In the genomic region with DNA sequence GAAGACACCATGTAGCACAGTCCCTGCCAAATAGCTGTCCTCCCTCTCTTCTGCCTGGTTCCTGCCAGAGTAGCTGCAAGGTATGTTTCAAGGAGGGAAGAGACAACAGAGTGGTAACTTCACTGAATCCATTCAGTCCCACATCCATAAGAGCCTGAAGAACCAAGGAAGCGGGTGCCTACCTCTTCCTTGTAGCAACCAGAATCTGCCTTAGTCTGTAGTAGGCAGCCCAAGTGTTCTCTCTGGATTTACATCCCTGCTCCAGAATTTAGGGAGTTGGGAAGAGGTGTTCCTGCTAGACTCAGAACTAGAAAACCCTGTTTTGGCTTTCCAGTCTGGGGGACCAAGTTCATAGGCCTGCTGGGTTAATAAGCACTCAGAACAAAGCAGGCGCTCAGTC, we compare ENCODE assay signal across 20 mouse cellular contexts. TPM values are rescaled to one million over a fixed set of nuclear protein-coding genes. Genes with fewer than 3 reads are reported as not detected.
DNase-seq lines count a peak whose midpoint lies in the region; ATAC-seq and TF ChIP-seq lines count a peak whose summit lies in the region.
"Had no signal": no experiment of that assay in that cellular context is flagged by ENCODE, and none has a peak within 500 bp of the region (broad histone marks: within the 10 kb centered on the region; RNA-seq: fewer than 3 reads in every experiment).

No protein-coding gene starts in this region.

- ATAC-seq in forebrain, postnatal 0 days, result no peak
- ATAC-seq in forebrain, embryonic 11.5 days (replicated peaks; ENCODE audit: low FRiP score), result no peak
- no peak for ATAC-seq in heart, embryonic 12.5 days (ENCODE audit: insufficient number of reproducible peaks, low FRiP score)
- ATAC-seq: liver, embryonic 12.5 days had no signal

- 0 out of 2 replicates have a peak overlapping the region, but pooled peaks have one; percentile 15 for H3K27ac ChIP-seq in forebrain, postnatal 0 days (ENCODE audit: low read depth, low read length)
- no peak overlapping the region for H3K27ac ChIP-seq in forebrain, embryonic 11.5 days (ENCODE audit: low read depth, low read length)
- no peak overlapping the region for H3K27ac ChIP-seq in heart, embryonic 10.5 days
- H3K27ac ChIP-seq in heart, embryonic 12.5 days (ENCODE audit: poor library complexity, severe bottlenecking), result no peak overlapping the region
- H3K27ac ChIP-seq in left cerebral cortex, adult 2 months, result peak overlapping the region; percentile 78
- H3K27ac ChIP-seq: embryonic facial prominence, embryonic 12.5 days; liver, embryonic 12.5 days; midbrain, embryonic 12.5 days had no signal

- 90% methylated on average over 2 of the region's 2 CpGs for WGBS in forebrain, postnatal 0 days
- 95% methylated on average over 2 of the region's 2 CpGs for WGBS in forebrain, embryonic 11.5 days
- WGBS in heart, embryonic 10.5 days, result 93% methylated on average over 2 of the region's 2 CpGs
- WGBS in heart, embryonic 12.5 days, result 87% methylated on average over 2 of the region's 2 CpGs

- H3K4me3 ChIP-seq in forebrain, postnatal 0 days (ENCODE audit: low read depth, low read length), result no peak overlapping the region
- H3K4me3 ChIP-seq in forebrain, embryonic 11.5 days (ENCODE audit: low read depth, low read length), result no peak overlapping the region
- H3K4me3 ChIP-seq in heart, embryonic 10.5 days, result no peak overlapping the region
- no peak overlapping the region for H3K4me3 ChIP-seq in heart, embryonic 12.5 days
- no peak overlapping the region for H3K4me3 ChIP-seq in left cerebral cortex, adult 2 months
- H3K4me3 ChIP-seq: embryonic facial prominence, embryonic 12.5 days; hindbrain, embryonic 15.5 days; liver, embryonic 12.5 days; megakaryocyte, embryonic 14.5 days; midbrain, embryonic 12.5 days had no signal

- H3K9ac ChIP-seq in forebrain, postnatal 0 days, result no peak overlapping the region
- H3K9ac ChIP-seq in forebrain, embryonic 11.5 days (ENCODE audit: low read length), result no peak overlapping the region
- no peak overlapping the region for H3K9ac ChIP-seq in heart, embryonic 12.5 days
- H3K9ac ChIP-seq: embryonic facial prominence, embryonic 12.5 days; hindbrain, embryonic 15.5 days; liver, embryonic 12.5 days; liver, postnatal 0 days; midbrain, embryonic 12.5 days had no signal

- H3K9me3 ChIP-seq in forebrain, postnatal 0 days (ENCODE audit: low read length), result no peaks in the 10 kb centered on the region
- no peaks in the 10 kb centered on the region for H3K9me3 ChIP-seq in forebrain, embryonic 11.5 days (ENCODE audit: control insufficient read depth, low read length)
- no peaks in the 10 kb centered on the region for H3K9me3 ChIP-seq in heart, embryonic 10.5 days
- no peaks in the 10 kb centered on the region for H3K9me3 ChIP-seq in heart, embryonic 12.5 days (replicated peaks)
- H3K9me3 ChIP-seq: embryonic facial prominence, embryonic 12.5 days; G1E; hindbrain, embryonic 15.5 days; liver, embryonic 12.5 days; megakaryocyte, embryonic 14.5 days; midbrain, embryonic 12.5 days had no signal

- no peak overlapping the region for H3K4me2 ChIP-seq in forebrain, postnatal 0 days (ENCODE audit: low read depth)
- H3K4me2 ChIP-seq in forebrain, embryonic 11.5 days (ENCODE audit: low read depth, low read length, severe bottlenecking), result no peak overlapping the region
- H3K4me2 ChIP-seq in heart, embryonic 12.5 days, result no peak overlapping the region
- H3K4me2 ChIP-seq: embryonic facial prominence, embryonic 12.5 days; heart, embryonic 11.5 days; hindbrain, embryonic 15.5 days; liver, embryonic 12.5 days; midbrain, embryonic 12.5 days had no signal

- intact Hi-C loops in left cerebral cortex, adult 2 months (cut with DNase I), result loop anchor here (2.0 kb wide), 1 partner anchor 20 kb away; no protein-coding TSS in a partner anchor
- intact Hi-C loops in left cerebral cortex, postnatal 14 days (cut with DNase I), result no loop called here

- H3K4me1 ChIP-seq in forebrain, postnatal 0 days (ENCODE audit: insufficient read depth), result no peaks in the 10 kb centered on the region
- H3K4me1 ChIP-seq in forebrain, embryonic 11.5 days (replicated peaks; ENCODE audit: control insufficient read depth, insufficient read depth, low read length), result no peaks in the 10 kb centered on the region
- peaks cover 6% of the 10 kb centered on the region; the same call in 1 of the 2 replicates for H3K4me1 ChIP-seq in heart, embryonic 10.5 days
- peaks cover 5% of the 10 kb centered on the region for H3K4me1 ChIP-seq in heart, embryonic 12.5 days (replicated peaks)
- H3K4me1 ChIP-seq: embryonic facial prominence, embryonic 12.5 days; liver, embryonic 12.5 days; midbrain, embryonic 12.5 days had no signal

- TF ChIP-seq CTCF in forebrain, postnatal 0 days (IDR thresholded peaks at IDR 0.05; ENCODE audit: low read depth), result no peak
- TF ChIP-seq CTCF in left cerebral cortex, adult 2 months (IDR thresholded peaks at IDR 0.05), result no peak

- no peaks in the 10 kb centered on the region for H3K27me3 ChIP-seq in forebrain, postnatal 0 days (ENCODE audit: insufficient read depth, low read length)
- H3K27me3 ChIP-seq in forebrain, embryonic 11.5 days (ENCODE audit: control insufficient read depth, insufficient read depth, low read length), result no peaks in the 10 kb centered on the region
- H3K27me3 ChIP-seq in heart, embryonic 10.5 days (ENCODE audit: insufficient read depth, poor library complexity, severe bottlenecking), result no peaks in the 10 kb centered on the region
- H3K27me3 ChIP-seq in heart, embryonic 12.5 days (replicated peaks), result no peaks in the 10 kb centered on the region
- H3K27me3 ChIP-seq: embryonic facial prominence, embryonic 12.5 days; hindbrain, embryonic 15.5 days; liver, embryonic 12.5 days; megakaryocyte, embryonic 14.5 days; midbrain, embryonic 12.5 days had no signal

- peaks cover 32% of the 10 kb centered on the region for H3K36me3 ChIP-seq in forebrain, postnatal 0 days (ENCODE audit: insufficient read depth)
- H3K36me3 ChIP-seq in forebrain, embryonic 11.5 days (ENCODE audit: control insufficient read depth, insufficient read depth, low read length), result no peaks in the 10 kb centered on the region; the same call in 1 of the 2 replicates
- peaks cover 40% of the 10 kb centered on the region for H3K36me3 ChIP-seq in heart, embryonic 10.5 days
- H3K36me3 ChIP-seq in heart, embryonic 12.5 days, result peaks cover 37% of the 10 kb centered on the region

- no peak for DNase-seq in forebrain, postnatal 0 days
- no peak for DNase-seq in forebrain, embryonic 11.5 days (ENCODE audit: low spot score)
- DNase-seq in heart, embryonic 10.5 days (ENCODE audit: low spot score), result peak; percentile 38
- no peak for DNase-seq in left cerebral cortex, adult 2 months (ENCODE audit: extremely low spot score in 1 of 2, low spot score in 2 of 2)
- no peak for DNase-seq in left cerebral cortex, postnatal 14 days (ENCODE audit: low spot score in 2 of 2)
- DNase-seq in urinary bladder, adult 2 months (ENCODE audit: low spot score), result peak; percentile 13
- DNase-seq in urinary bladder, postnatal 25 days (ENCODE audit: low spot score), result no peak
- DNase-seq: cerebellum, adult 9-10 months; embryo, embryonic 11 days; kidney, adult 18-20 months; left cerebral cortex, postnatal 4 days; liver, postnatal 0 days had no signal

RNA-seq across cellular contexts. Expression of gene Plcg1, which starts 36.1 kb away (rescaled TPM):
- total RNA-seq in forebrain, postnatal 0 days (2014; rRNA removed), result 119 and 139 TPM in 2 replicates
- 36.9 and 48.2 TPM in 2 replicates for polyA plus RNA-seq in forebrain, postnatal 0 days (2015; fragmentation: Nextera tagmentation; extraction: Ambion mirVana)
- polyA plus RNA-seq in forebrain, embryonic 11.5 days (2014; fragmentation: Nextera tagmentation; extraction: Ambion mirVana), result 80.7 and 80.8 TPM in 2 replicates
- 37.5 and 44.9 TPM in 2 replicates for polyA plus RNA-seq in heart, embryonic 10.5 days (2016; fragmentation: Nextera tagmentation; extraction: Ambion mirVana)
- 47.4 TPM in 2 replicates for polyA plus RNA-seq in heart, embryonic 12.5 days (2016; fragmentation: Nextera tagmentation; extraction: Ambion mirVana)
- 100 to 1,000 TPM; 117 to 123 TPM for total RNA-seq in left cerebral cortex, adult 2 months (2021)
- total RNA-seq in left cerebral cortex, postnatal 14 days (2021), result 100 to 1,000 TPM; 113 to 115 TPM
- polyA plus RNA-seq in urinary bladder, adult 2 months (2012; rRNA removed), result 56.5 TPM in 2 replicates

Comparison
In these comparisons a context has a peak if more than half of its experiments do, and no peak if none do; other contexts are left out.
1. DNase-seq: peak in heart, embryonic 10.5 days (single experiment) and urinary bladder, adult 2 months (single experiment); none in forebrain, postnatal 0 days (single experiment), forebrain, embryonic 11.5 days (single experiment), left cerebral cortex, adult 2 months (0 of 2), left cerebral cortex, postnatal 14 days (0 of 2) and urinary bladder, postnatal 25 days (single experiment).
2. H3K27ac ChIP-seq: peak in forebrain, postnatal 0 days (single experiment) and left cerebral cortex, adult 2 months (single experiment); none in forebrain, embryonic 11.5 days (single experiment), heart, embryonic 10.5 days (single experiment) and heart, embryonic 12.5 days (single experiment).